Mouse (Mus musculus) heart, embryonic 14.5 days (tissue): ENCODE data around the gene Tmem127. TPM values are rescaled to one million over a fixed set of nuclear protein-coding genes. Genes with fewer than 3 reads are reported as not detected.

Experiments
- ATAC-seq: fragments of 200-750 bp; cut with Nextera tagmentation; 2 replicates; pipeline ENCODE4 v1.8.0; 2017; ENCODE audit warnings: low read depth, moderate TSS enrichment; ENCODE audit not compliant: insufficient number of reproducible peaks, insufficient read depth, low FRiP score
- H3K27ac ChIP-seq, 2 experiments: fragments of 200-500 bp in 1 of 2; fragments of 300-500 bp in 1 of 2; sonication (generic) in 1 of 2; replicated peaks in 1 of 2; 2 replicates each; pipeline ENCODE4 v1.5.1; 2012 to 2014; ENCODE audit warnings: low read depth in 2 of 2, low read length in 2 of 2, control low read depth in 1 of 2, mild to moderate bottlenecking in 1 of 2, mixed read lengths in 1 of 2; ENCODE audit not compliant: control insufficient read depth in 1 of 2, insufficient read depth in 1 of 2
- H3K27me3 ChIP-seq: fragments of 300-500 bp; sonication (generic); 2 replicates; pipeline ENCODE4 v1.6.1; 2014; ENCODE audit warnings: mild to moderate bottlenecking, low read length, control low read depth; ENCODE audit not compliant: control insufficient read depth, insufficient read depth
- H3K36me3 ChIP-seq: fragments of 300-500 bp; sonication (generic); 2 replicates; pipeline ENCODE4 v1.6.1; 2014; ENCODE audit warnings: mild to moderate bottlenecking, control low read depth, low read length, mixed read lengths; ENCODE audit not compliant: control insufficient read depth, insufficient read depth
- H3K4me1 ChIP-seq, 2 experiments: fragments of 200-500 bp in 1 of 2; fragments of 300-500 bp in 1 of 2; sonication (generic) in 1 of 2; 2 replicates each; pipeline ENCODE4 v1.6.1; 2012 to 2014; ENCODE audit warnings: low read length in 2 of 2, control low read depth in 1 of 2, mixed read lengths in 1 of 2; ENCODE audit not compliant: control insufficient read depth in 2 of 2, insufficient read depth in 2 of 2
- H3K4me2 ChIP-seq: fragments of 300-500 bp; sonication (generic); 2 replicates; pipeline ENCODE4 v1.6.1; 2014; ENCODE audit warnings: mild to moderate bottlenecking, low read length
- H3K4me3 ChIP-seq, 2 experiments: fragments of 200-500 bp in 1 of 2; fragments of 300-500 bp in 1 of 2; sonication (generic) in 1 of 2; 2 replicates each; pipeline ENCODE4 v1.5.1; 2012 to 2014; ENCODE audit warnings: low read length in 2 of 2, mild to moderate bottlenecking in 2 of 2, control low read depth in 1 of 2, low read depth in 1 of 2, moderate library complexity in 1 of 2; ENCODE audit not compliant: control insufficient read depth in 1 of 2, insufficient read depth in 1 of 2
- H3K9ac ChIP-seq: fragments of 300-500 bp; sonication (generic); 2 replicates; pipeline ENCODE4 v1.6.1; 2014; ENCODE audit warnings: mild to moderate bottlenecking, low read length
- H3K9me3 ChIP-seq: fragments of 300-500 bp; sonication (generic); 2 replicates; pipeline ENCODE4 v1.6.1; 2016; ENCODE audit warnings: low read length, control low read depth; ENCODE audit not compliant: control insufficient read depth
- WGBS: fragments of 180-500 bp; shearing (Covaris S2); extraction: QIAGEN DNeasy Blood & Tissue Kit; methylation state at CpG from one replicate; pipeline ENCODE4 v1.1.7; 2014; 5-methylcytosine and 5-hydroxymethylcytosine counted together
- polyA plus RNA-seq: library from polyadenylated mRNA; unstranded; fragments of >200 nt; fragmentation: Nextera tagmentation; extraction: Ambion mirVana; gene quantifications from 2 replicates; pipeline ENCODE4 v1.2.1, GENCODE M21; 2014

Tmem127 gene
- polyA plus RNA-seq, 1 experiment from 2014 or later = 17.7 TPM

DNA sequence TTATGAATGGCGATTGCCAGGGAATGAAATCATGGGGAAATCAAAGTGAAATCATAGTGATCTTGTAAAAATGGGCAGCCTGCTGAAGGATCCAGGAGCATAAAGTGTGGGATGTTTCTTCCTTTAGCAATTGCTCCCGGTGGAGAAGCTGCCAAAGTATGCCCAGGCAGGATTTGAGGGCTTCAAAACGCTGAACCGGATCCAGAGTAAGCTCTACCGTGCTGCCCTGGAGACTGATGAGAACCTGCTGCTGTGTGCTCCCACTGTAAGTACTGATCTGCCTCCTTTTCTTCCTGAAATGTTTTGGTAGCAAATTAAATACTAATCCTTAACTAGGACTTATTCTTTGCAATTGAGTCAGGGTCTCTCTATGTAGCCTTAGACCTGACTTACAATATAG lies 30.0 kb upstream of the Tmem127 start:
- WGBS = 94% methylated on average over 5 of the region's 5 CpGs
- Histone ChIP-seq H3K27ac (no peak overlapping the region), H3K36me3 (peaks cover 99% of the 10 kb centered on the region), H3K4me1 (no peaks in the 10 kb centered on the region), H3K27me3 (no peaks in the 10 kb centered on the region), H3K9ac (no peak overlapping the region), H3K9me3 (no peaks in the 10 kb centered on the region), H3K4me3 (no peak overlapping the region), H3K4me2 (no peak overlapping the region)
- ATAC-seq = no peak

DNA sequence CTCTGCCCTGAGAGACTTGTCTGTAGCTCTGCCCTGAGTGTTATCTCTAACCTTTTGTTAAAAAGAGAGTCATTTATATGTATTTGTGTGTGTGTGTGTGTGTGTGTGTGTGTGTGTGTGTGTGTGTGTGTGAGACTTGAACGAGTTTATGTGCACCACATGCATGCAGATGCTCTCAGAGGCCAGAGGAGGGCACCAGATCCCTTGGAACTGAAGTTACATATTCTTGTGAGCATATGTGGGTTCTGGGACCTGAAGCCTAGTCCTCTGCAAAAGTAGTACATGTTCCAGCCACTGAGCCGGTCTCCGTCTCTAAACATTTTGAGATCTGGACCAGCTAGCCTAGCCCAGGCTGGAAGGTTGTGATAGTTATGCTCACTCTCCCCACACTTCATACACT lies 22.4 kb upstream of the Tmem127 start:
- WGBS = 100% methylated on average over 3 of the region's 3 CpGs
- no peak for ATAC-seq
- H3K36me3 ChIP-seq = peaks cover 99% of the 10 kb centered on the region
- no peaks in the 10 kb centered on the region for H3K27me3 ChIP-seq
- H3K9me3 ChIP-seq = no peaks in the 10 kb centered on the region
- H3K4me1 ChIP-seq = no peaks in the 10 kb centered on the region
- no peak overlapping the region for H3K4me2 ChIP-seq
- no peak overlapping the region for H3K9ac ChIP-seq
- no peak overlapping the region for H3K4me3 ChIP-seq
- H3K27ac ChIP-seq = no peak overlapping the region

DNA sequence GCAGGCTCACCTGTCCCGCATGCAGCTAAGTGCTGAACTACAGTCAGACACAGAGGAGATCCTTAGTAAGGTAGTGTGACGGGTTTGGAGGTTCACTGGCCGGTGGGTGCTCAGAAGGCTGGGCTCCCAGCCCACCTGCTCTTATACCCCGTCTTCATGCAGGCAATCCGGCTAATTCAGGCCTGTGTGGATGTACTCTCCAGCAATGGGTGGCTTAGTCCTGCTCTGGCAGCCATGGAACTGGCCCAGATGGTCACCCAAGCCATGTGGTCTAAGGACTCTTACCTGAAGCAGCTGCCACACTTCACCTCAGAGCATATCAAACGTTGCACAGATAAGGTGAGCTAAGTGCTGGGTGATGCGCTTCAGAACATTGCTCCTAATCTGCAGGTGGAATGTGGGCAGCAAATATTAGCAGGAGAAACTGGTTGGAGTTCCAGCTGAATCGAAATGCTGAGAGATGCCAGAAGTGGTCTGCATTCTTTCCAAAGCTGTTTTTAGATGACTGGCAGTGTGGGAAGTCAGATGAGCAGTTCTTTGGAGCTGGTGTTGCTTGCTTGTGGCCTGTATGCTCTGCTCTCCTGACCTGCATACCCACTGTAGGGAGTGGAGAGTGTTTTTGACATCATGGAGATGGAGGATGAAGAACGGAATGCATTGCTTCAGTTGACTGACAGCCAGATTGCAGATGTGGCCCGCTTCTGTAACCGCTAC lies 9.7 kb upstream of the Tmem127 start:
- no peak overlapping the region for H3K4me2 ChIP-seq
- ATAC-seq = no peak

DNA sequence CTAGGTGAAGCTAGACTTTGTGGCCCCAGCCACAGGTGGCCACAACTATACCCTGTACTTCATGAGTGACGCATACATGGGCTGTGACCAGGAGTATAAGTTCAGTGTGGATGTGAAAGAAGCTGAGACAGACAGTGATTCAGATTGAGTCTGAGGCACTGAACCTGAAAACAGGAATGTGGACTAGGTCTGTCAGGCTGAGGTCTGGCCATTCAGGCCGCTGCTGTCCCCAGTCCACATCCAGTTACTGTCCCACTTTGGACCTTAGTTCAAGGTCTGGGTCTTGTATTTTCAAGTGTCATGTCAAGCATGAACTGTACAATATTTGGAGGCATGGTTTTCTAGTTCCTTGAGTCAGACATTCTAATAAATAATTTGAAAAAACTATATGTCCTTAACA lies 7.6 kb upstream of the Tmem127 start:
- 95% methylated on average over 2 of the region's 2 CpGs for WGBS
- Histone ChIP-seq H3K9ac (no peak overlapping the region), H3K4me2 (no peak overlapping the region), H3K4me1 (peaks cover 5 to 7% of the 10 kb centered on the region in 2 experiments), H3K27me3 (no peaks in the 10 kb centered on the region), H3K36me3 (peaks cover 99% of the 10 kb centered on the region), H3K4me3 (no peak overlapping the region), H3K9me3 (no peaks in the 10 kb centered on the region), H3K27ac (no peak overlapping the region)
- ATAC-seq = no peak

More for the DNA sequence above, 9.7 kb upstream of the Tmem127 start:
- peaks cover 5 to 7% of the 10 kb centered on the region in 2 experiments for H3K4me1 ChIP-seq
- no peaks in the 10 kb centered on the region for H3K9me3 ChIP-seq
- peaks cover 99% of the 10 kb centered on the region for H3K36me3 ChIP-seq
- no peak overlapping the region for H3K9ac ChIP-seq
- no peak overlapping the region for H3K4me3 ChIP-seq
- no peaks in the 10 kb centered on the region for H3K27me3 ChIP-seq
- 68% methylated on average over 11 of the region's 11 CpGs for WGBS
- peak overlapping the region; percentile 70 to 77 for H3K27ac ChIP-seq

DNA sequence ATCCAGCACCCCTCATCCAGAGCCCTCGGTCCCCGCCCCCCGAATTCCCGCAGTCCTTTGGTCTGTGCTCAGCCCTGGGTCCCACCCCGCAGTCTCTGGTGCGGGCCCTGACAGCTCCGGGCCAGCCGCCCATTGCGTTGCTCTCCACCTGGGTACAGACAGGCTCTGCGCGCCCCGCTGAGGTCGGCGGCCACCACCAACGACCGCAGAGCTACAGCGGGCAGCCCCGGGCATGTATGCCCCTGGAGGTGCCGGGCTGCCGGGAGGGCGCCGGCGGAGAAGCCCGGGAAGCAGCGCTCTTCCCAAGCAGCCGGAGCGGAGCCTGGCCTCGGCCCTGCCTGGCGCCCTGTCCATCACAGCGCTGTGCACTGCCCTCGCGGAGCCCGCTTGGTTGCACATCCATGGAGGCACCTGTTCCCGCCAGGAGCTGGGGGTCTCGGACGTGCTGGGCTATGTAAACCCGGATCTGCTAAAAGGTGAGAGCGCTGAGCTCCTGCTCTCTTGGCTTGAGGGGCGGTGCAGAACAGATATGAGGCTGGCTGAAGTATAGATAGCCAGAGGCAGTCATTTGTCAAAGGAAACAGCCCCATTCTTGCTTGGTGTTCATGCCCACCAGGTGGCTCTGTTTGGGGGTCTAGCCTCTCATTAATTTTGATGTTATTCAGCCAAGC lies 761 bp downstream of the Tmem127 start:
- Histone ChIP-seq H3K27ac (peak overlapping the region; percentile 67 to 69), H3K9ac (peak overlapping the region; percentile 90), H3K27me3 (no peaks in the 10 kb centered on the region), H3K4me2 (peak overlapping the region; percentile 83), H3K4me1 (peaks cover 14 to 44% of the 10 kb centered on the region in 2 experiments), H3K36me3 (peaks cover 40% of the 10 kb centered on the region), H3K4me3 (peak overlapping the region; percentile 73 to 87), H3K9me3 (no peaks in the 10 kb centered on the region)
- WGBS = under 1% methylated on average over 39 of the region's 39 CpGs
- ATAC-seq = peak; percentile 25; the same call in 1 of the 2 replicates

DNA sequence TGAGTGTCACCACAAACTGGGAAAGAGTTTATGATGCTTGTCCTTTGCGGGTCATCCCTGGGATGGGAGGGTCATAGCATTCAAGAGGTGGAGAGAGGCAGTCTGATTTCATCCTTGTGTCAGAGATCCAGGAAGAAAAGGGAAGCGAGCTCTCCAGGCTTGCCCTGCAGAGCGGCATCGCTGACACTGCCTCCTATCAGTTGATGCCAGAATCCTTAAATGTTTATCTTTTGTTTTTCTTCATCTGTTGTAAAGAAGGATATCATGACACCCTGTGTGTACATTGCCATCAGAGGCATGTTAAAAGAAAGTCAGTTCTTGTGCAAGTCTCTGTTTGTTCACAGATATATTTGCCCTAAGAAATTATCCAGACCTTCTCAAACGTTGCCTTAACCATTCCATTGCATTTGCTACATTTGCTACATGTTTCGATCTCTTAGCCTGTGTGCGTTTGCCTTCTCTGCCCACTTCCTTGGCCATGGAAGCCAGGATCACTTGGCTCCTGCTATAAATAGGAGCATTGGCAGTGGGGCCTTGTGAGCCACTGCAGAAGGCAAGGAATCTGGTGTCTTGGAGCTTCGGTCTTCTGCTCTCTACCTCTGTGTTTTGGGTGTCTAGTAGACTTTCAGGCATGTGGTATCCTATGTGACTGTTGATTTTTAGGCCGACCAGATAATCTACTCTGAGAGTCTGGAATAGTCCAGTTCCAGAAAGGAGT lies 2.7 kb downstream of the Tmem127 start:
- Histone ChIP-seq H3K27ac (no peak overlapping the region), H3K4me3 (no peak overlapping the region), H3K4me1 (peaks cover 14 to 44% of the 10 kb centered on the region in 2 experiments), H3K27me3 (no peaks in the 10 kb centered on the region), H3K36me3 (peaks cover 21% of the 10 kb centered on the region), H3K9ac (peak overlapping the region; percentile 31; the same call in 1 of the 2 replicates), H3K4me2 (no peak overlapping the region), H3K9me3 (no peaks in the 10 kb centered on the region)
- WGBS = 74% methylated on average over 9 of the region's 9 CpGs
- no peak for ATAC-seq

DNA sequence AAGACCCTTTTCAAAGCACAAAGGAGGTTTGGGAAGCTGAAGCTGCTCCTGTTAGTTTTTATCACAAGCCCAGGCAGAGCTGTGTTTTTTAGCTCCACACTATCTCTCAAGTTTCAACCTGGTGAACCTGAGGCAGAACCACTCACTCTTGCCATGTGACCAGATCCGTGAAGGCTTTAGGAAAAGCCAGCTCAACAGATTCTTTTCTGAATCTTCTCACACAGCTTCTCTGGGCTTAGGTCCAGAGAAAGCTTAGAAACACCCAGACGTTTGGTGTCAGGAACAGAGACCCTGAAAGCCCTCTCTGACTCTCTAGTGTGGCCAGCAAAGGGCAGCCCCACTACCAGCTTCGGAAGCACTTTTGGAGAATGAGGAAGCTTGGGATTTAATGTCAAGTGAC lies 3.7 kb downstream of the Tmem127 start:
- no peaks in the 10 kb centered on the region for H3K9me3 ChIP-seq
- no peak overlapping the region for H3K4me2 ChIP-seq
- H3K27me3 ChIP-seq = no peaks in the 10 kb centered on the region
- peaks cover 14 to 42% of the 10 kb centered on the region in 2 experiments for H3K4me1 ChIP-seq
- no peak overlapping the region for H3K9ac ChIP-seq
- WGBS = 41% methylated on average over 3 of the region's 3 CpGs
- peak overlapping the region; percentile 45 to 61 for H3K27ac ChIP-seq
- H3K4me3 ChIP-seq = no peak overlapping the region
- H3K36me3 ChIP-seq = peaks cover 18% of the 10 kb centered on the region
- no peak for ATAC-seq
